Mouse (Mus musculus) embryo, embryonic 10.5 days (tissue): ENCODE measurements at regions not wholly inside any gene's neighbourhood (a gene's known extent, or its start where the extent isn't known, plus 50 kb on each side); places are given as distances from the start of the nearest gene placed in this dataset.

Experiments used
- DNase-seq: peaks from one replicate; pipeline ENCODE4 v3.0.0-alpha.2; 2015; ENCODE audit warnings: low spot score

GRCm38 (mm10) chr2:170258367-170258766 is 110.5 kb upstream of the Zfp217 start:
- no peak for DNase-seq

DNA sequence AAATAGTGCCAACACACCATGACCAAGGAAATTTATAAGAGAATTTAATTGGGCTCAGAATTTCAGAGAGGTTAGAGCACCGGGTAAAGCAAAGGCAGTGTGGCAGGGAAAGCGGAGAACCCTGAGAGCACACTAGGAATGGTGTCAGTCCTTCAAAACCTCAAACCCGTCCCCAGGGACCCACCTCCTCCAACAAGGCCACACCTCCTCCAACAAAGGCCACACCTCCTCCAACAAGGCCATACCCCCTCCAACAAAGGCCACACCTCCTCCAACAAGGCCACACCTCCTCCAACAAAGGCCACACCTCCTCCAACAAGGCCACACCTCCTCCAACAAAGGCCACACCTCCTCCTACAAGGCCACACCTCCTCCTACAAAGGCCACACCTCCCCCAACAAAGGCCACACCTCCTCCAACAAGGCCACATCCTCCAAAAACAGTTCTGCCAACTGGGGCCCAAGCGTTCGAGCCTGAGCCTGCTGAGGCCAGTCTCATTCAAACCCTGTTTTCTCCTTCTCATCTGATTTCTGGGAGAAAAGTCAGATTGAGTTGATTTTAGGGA is 109.8 kb upstream of the Zfp217 start:
- no peak for DNase-seq

DNA sequence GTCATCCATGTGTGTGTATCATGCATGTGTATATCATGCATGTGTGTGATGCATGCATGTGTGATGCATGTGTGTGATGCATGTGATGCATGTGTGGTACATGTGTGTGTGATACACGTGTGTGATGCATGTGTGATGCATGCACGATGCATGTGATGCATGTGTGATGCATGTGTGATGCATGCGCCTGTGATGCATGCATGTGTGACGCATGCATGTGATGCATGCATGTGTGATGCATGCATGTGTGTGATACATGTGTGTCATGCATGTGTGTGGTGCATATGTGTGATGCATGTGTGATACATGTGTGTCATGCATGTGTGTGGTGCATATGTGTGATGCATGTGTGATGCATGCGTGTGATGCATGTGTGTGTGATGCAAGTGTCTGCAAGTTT is 108.1 kb upstream of the Zfp217 start:
- no peak for DNase-seq

- no peak for DNase-seq
Measured at GRCm38 (mm10) chr2:170255533-170255932, 107.6 kb upstream of the Zfp217 start.

DNA sequence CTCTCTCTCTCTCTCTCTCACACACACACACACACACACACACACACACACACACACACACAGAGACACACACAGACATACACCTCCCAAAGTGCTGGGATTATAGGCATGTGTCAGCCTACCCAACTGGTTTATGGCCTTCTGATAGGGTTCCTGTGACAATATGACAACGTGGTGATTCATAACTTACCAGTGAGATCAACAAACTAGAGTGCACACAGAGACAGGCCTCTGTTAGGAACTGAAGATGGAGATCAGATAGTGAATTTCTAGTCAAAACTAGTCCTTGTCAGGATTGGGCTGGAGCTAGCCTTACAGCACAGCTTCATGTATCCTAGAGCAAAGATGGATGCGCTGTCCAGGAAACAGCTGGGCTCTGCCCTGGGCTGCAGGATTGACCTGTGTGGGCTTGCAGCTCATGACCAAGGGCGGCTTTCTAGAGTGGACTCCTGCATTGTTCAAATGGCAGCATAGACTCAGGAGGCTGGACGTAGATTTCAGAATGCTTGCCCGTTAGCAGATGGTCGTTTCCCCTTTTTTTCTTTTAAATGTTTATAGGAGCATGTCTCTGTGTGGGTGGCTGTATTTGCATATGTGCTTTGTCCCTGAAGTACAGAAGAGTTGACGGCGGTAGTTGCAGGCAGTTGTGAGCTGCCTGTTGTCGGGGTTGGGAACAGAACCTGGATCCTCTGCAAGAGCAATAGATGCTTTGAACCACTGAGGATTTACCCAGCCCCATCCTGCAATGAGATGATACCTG is 106.0 kb upstream of the Zfp217 start:
- no peak for DNase-seq

- DNase-seq, result no peak
Measured at GRCm38 (mm10) chr2:170252255-170253034, 104.5 kb upstream of the Zfp217 start.

DNA sequence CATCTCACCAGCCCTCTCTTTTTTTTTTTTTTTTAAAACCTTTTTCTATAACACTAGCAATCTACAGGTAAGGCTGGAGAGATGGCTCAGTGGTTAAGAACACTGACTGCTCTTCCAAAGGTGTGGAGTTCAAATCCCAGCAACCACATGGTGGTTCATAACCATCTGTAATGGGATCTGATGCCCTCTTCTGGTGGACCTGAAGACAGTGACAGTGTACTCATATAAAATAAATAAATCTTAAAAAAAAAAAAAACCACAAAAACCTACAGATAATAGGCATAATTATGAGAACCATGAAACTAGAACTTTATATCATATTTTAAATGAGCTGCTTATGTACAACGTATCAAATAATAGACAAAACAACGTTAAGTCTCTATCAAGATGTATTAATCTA is 102.8 kb upstream of the Zfp217 start:
- no peak for DNase-seq

DNA sequence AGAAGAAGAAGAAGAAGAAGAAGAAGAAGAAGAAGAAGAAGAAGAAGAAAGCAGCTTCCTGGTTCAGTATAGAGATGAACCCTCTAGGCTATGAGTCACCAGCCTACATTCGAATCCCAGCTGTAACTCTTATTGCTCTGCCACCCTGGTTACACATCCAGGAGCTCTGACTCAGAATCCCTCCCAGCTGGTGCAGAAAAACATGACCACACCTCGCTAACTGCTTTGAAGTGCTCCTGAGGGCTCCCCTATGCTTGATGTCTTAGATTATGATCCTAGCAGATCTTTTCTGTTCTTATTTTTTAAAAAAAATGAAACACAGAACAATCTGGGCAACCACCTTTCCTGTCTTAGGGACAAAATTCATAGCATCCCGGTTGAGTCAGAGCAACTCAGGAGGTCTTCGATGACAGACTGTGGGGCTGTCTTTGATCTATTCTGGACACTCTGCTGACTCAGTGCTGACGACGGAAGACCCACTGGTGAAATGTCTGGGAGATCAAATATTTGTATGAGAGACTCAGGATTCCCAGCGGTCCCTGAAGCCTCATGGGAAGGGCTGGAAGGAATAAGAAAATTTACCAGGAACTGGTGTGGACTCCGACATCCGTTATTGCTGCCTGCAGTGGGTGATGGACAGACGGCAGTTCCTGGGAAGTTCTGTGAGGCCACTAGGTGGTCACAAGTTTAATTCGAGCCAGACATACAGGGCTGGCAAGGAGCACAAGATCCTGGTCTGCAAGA is 100.0 kb upstream of the Zfp217 start:
- DNase-seq, result no peak

DNA sequence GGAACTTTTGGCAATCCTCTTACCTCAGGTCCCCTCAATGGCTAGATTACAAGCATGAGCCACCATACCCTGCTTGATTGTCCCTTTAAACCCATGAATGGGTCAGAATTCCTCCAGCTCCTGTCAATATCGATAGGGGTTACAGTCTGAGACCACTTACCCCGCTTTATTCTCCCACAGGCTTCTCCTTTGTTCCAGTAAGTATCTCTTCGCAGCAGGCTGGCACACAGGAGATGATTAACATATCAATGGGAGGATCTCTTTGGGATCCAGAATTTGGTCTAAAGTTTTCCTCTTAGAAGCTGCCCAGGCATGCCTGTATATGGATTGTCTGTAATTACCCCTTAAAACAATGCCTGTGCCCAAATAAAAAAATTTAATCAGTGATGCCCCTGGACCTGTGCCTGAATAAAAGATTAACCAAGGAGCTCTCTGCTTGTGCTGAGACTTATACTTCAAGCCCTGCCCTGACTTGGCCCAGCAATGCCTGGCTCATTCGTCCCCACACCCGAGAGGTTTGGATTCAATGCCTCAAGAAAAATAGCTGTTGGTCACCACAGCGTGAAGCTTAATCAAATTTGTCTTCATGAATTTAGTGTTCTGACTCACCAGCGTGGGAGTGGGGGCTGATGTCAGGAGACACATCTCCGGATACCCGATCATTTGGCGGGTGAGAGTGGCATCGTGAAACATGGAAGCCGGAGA is 97.9 kb upstream of the Zfp217 start:
- DNase-seq, result peak; percentile 32

GRCm38 (mm10) chr2:170244108-170244507 is 96.2 kb upstream of the Zfp217 start:
- DNase-seq, result no peak

GRCm38 (mm10) chr2:170237959-170238358 is 90.1 kb upstream of the Zfp217 start:
- no peak for DNase-seq

- no peak for DNase-seq
Measured at GRCm38 (mm10) chr2:170233426-170233825, 85.5 kb upstream of the Zfp217 start.

GRCm38 (mm10) chr2:170229461-170230080 is 81.7 kb upstream of the Zfp217 start:
- no peak for DNase-seq

DNA sequence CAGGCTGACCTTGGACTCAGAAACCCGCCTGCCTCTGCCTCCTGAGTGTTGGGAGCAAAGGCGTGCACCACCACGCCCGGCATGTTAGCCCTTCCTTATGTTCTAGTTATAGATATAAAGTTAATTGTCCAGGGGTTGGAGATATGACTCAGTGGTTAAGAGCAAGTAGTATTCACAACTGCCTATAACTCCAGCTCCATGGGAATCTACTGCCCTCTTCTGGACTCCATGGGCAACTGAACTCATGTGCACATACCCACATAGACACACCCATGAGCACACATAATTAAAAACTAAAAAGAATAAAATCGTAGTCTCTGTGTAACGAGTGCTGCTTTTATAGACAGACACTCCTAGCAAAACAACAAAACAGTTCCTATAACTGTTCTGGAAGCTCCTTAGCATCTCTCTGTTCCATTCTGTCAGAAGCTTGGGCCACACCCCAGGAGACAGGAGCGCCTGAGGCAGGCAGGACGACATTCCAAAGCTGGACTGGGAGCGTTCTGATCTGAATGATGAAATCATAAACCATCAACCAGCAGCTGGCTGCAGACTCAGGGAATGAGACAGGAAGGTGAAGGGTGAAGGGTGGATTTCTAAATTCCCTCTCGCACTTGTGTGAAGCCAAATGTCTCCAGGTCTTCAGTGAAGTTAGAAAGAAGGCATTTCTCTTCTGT is 80.6 kb upstream of the Zfp217 start:
- DNase-seq, result no peak

DNA sequence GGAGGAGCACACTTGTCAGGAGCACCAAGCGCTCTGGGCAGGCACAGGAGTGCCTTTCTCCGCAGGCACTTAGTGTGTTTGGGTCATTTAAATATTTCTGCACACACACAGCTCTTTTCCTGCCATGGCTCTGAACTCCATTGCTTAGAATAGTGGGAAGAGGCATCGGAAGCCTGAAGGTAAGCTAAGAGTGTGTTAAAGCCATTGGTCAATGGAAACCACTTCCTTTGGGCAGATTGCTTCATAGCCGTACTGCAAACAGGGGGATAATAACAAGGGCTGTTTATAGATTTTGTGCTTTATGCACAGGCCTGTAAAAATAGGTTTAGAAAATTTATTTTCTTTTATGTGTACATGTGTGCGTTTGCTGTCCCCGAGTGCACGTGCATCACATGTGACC is 76.0 kb upstream of the Zfp217 start:
- DNase-seq, result no peak

DNA sequence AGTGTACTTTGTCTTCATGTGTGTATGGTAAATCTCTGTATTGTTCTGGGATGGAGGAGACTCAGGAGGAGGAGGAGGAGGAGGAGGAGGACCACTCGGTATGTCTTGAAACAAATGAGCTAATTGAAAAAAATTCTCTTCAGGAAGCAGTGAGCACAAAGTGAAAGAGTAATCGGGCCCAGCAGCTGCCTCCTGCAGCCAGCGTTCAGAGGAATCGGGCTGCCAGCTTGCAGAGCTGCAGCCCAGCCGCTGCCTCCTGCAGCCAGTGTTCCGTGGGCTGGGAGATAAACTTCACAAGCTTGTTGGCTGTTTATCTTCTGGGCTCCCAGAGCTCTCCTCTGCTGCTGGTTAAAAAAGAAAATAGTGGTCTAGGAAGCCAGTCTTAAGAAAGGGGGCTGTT is 74.9 kb upstream of the Zfp217 start:
- peak; percentile 59 for DNase-seq

GRCm38 (mm10) chr2:170221994-170222535 is 74.2 kb upstream of the Zfp217 start:
- peak; percentile 36 for DNase-seq

GRCm38 (mm10) chr2:170220871-170221369 is 73.0 kb upstream of the Zfp217 start:
- DNase-seq, result peak; percentile 88

DNA sequence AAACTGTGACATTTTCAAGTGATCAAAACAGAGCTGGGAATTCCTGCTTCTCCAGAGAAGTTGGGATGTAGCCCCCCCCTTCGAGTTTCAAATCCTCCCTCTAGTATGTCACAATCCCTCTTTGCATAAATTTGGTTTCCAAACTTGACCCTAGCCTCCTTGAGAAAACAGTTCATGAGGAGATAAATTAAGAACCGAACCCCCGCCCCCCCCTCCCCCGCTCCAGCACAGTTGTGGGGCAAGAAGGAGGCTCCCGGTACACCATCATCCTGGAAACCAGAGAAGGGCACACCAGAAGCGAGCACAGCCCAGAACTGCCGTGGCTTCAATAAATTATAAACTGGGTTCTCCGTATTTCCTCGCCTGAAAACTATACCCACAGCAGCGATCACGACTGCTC is 72.5 kb upstream of the Zfp217 start:
- peak; percentile 57 for DNase-seq
